Mouse (Mus musculus) limb, embryonic 13.5 days (tissue): Measurements from ENCODE around the gene Nceh1. TPM values are rescaled to one million over a fixed set of nuclear protein-coding genes. Genes with fewer than 3 reads are reported as not detected.

Experiments used
- ATAC-seq: fragments of 200-750 bp; cut with Nextera tagmentation; 2 replicates; pipeline ENCODE4 v1.8.0; 2017; ENCODE audit warnings: low read depth, moderate number of reproducible peaks, moderate TSS enrichment; ENCODE audit not compliant: low FRiP score
- H3K27ac ChIP-seq: fragments of 300-500 bp; sonication (generic); 2 replicates; pipeline ENCODE4 v1.5.1; 2015; ENCODE audit warnings: inconsistent platforms, mild to moderate bottlenecking, moderate library complexity
- H3K27me3 ChIP-seq: fragments of 300-500 bp; sonication (generic); 2 replicates; pipeline ENCODE4 v1.6.1; 2015; ENCODE audit warnings: mild to moderate bottlenecking, inconsistent platforms
- H3K36me3 ChIP-seq: fragments of 300-500 bp; sonication (generic); 2 replicates; pipeline ENCODE4 v1.6.1; 2015; ENCODE audit warnings: inconsistent platforms, mild to moderate bottlenecking, moderate library complexity
- H3K4me1 ChIP-seq: fragments of 300-500 bp; sonication (generic); 2 replicates; pipeline ENCODE4 v1.6.1; 2015; ENCODE audit warnings: inconsistent platforms
- H3K4me2 ChIP-seq: fragments of 300-500 bp; sonication (generic); replicated peaks from 2 replicates; pipeline ENCODE4 v1.6.1; 2015; ENCODE audit warnings: inconsistent platforms, mild to moderate bottlenecking, moderate library complexity
- H3K4me3 ChIP-seq: fragments of 300-500 bp; sonication (generic); 2 replicates; pipeline ENCODE4 v1.5.1; 2015; ENCODE audit warnings: moderate library complexity, mild to moderate bottlenecking, inconsistent platforms
- H3K9ac ChIP-seq: fragments of 300-500 bp; sonication (generic); 2 replicates; pipeline ENCODE4 v1.6.1; 2015; ENCODE audit warnings: mild to moderate bottlenecking, inconsistent platforms
- H3K9me3 ChIP-seq: fragments of 300-500 bp; sonication (generic); 2 replicates; pipeline ENCODE4 v1.6.1; 2016; ENCODE audit warnings: inconsistent platforms
- WGBS: fragments of 180-500 bp; shearing (Covaris S2); methylation state at CpG from one replicate; pipeline ENCODE4 v1.1.7; 2015; 5-methylcytosine and 5-hydroxymethylcytosine counted together
- polyA plus RNA-seq: library from polyadenylated mRNA; unstranded; fragments of >200 nt; fragmentation: Nextera tagmentation; extraction: Ambion mirVana; gene quantifications from 2 replicates; pipeline ENCODE4 v1.2.1, GENCODE M21; 2015

Nceh1 gene
- polyA plus RNA-seq, 1 experiment from 2014 or later, result 4.9 TPM

- WGBS, result 72% methylated on average over 8 of the region's 8 CpGs
These were observed 31.5 kb downstream of the Nceh1 start for GRCm38 (mm10) chr3:27214016-27214816.

GRCm38 (mm10) chr3:27217331-27217730, 34.6 kb downstream of the Nceh1 start:
- Histone ChIP-seq H3K4me1 (no peaks in the 10 kb centered on the region), H3K4me3 (no peak overlapping the region), H3K9ac (no peak overlapping the region), H3K27me3 (no peaks in the 10 kb centered on the region), H3K27ac (no peak overlapping the region), H3K9me3 (no peaks in the 10 kb centered on the region), H3K4me2 (no peak overlapping the region), H3K36me3 (no peaks in the 10 kb centered on the region)
- WGBS, result 87% methylated on average over 7 of the region's 7 CpGs
- ATAC-seq, result no peak

More at GRCm38 (mm10) chr3:27214016-27214816, 31.5 kb downstream of the Nceh1 start:
- H3K9me3 ChIP-seq, result no peaks in the 10 kb centered on the region
- no peaks in the 10 kb centered on the region for H3K27me3 ChIP-seq
- H3K4me1 ChIP-seq, result no peaks in the 10 kb centered on the region
- ATAC-seq, result no peak
- H3K4me2 ChIP-seq, result no peak overlapping the region
- H3K36me3 ChIP-seq, result no peaks in the 10 kb centered on the region
- H3K4me3 ChIP-seq, result no peak overlapping the region
- no peak overlapping the region for H3K9ac ChIP-seq
- H3K27ac ChIP-seq, result no peak overlapping the region

GRCm38 (mm10) chr3:27218604-27219003, 35.8 kb downstream of the Nceh1 start:
- no peak overlapping the region for H3K4me3 ChIP-seq
- ATAC-seq, result no peak
- no peak overlapping the region for H3K4me2 ChIP-seq
- H3K9me3 ChIP-seq, result no peaks in the 10 kb centered on the region
- H3K27me3 ChIP-seq, result no peaks in the 10 kb centered on the region
- H3K27ac ChIP-seq, result no peak overlapping the region
- H3K4me1 ChIP-seq, result no peaks in the 10 kb centered on the region
- 91% methylated on average over 5 of the region's 5 CpGs for WGBS
- H3K36me3 ChIP-seq, result no peaks in the 10 kb centered on the region
- no peak overlapping the region for H3K9ac ChIP-seq

- H3K4me2 ChIP-seq, result no peak overlapping the region
- 62% methylated on average over 2 of the region's 2 CpGs for WGBS
- H3K36me3 ChIP-seq, result no peaks in the 10 kb centered on the region
- H3K9me3 ChIP-seq, result no peaks in the 10 kb centered on the region
- ATAC-seq, result no peak
- H3K9ac ChIP-seq, result no peak overlapping the region
- no peaks in the 10 kb centered on the region for H3K27me3 ChIP-seq
- no peak overlapping the region for H3K4me3 ChIP-seq
- no peak overlapping the region for H3K27ac ChIP-seq
- no peaks in the 10 kb centered on the region for H3K4me1 ChIP-seq
These were observed 39.3 kb downstream of the Nceh1 start for GRCm38 (mm10) chr3:27222052-27222451.

- Histone ChIP-seq H3K4me1 (no peaks in the 10 kb centered on the region), H3K27ac (no peak overlapping the region), H3K4me3 (no peak overlapping the region), H3K9me3 (no peaks in the 10 kb centered on the region), H3K9ac (no peak overlapping the region), H3K4me2 (no peak overlapping the region), H3K27me3 (no peaks in the 10 kb centered on the region), H3K36me3 (no peaks in the 10 kb centered on the region)
- no peak for ATAC-seq
- 69% methylated on average over 17 of the region's 17 CpGs for WGBS
These were observed 39.7 kb downstream of the Nceh1 start for GRCm38 (mm10) chr3:27222488-27222887.

GRCm38 (mm10) chr3:27227629-27228453, 45.1 kb downstream of the Nceh1 start:
- Histone ChIP-seq H3K27ac (no peak overlapping the region), H3K36me3 (no peaks in the 10 kb centered on the region), H3K9ac (no peak overlapping the region), H3K4me1 (no peaks in the 10 kb centered on the region), H3K4me2 (no peak overlapping the region), H3K9me3 (no peaks in the 10 kb centered on the region), H3K27me3 (no peaks in the 10 kb centered on the region), H3K4me3 (no peak overlapping the region)
- 81% methylated on average over 3 of the region's 3 CpGs for WGBS
- no peak for ATAC-seq

- Histone ChIP-seq H3K4me2 (no peak overlapping the region), H3K4me1 (no peaks in the 10 kb centered on the region), H3K9ac (no peak overlapping the region), H3K27ac (no peak overlapping the region), H3K4me3 (no peak overlapping the region), H3K27me3 (no peaks in the 10 kb centered on the region), H3K9me3 (no peaks in the 10 kb centered on the region), H3K36me3 (no peaks in the 10 kb centered on the region)
- ATAC-seq, result no peak
- WGBS, result 85% methylated on average over 11 of the region's 11 CpGs
These were observed 46.0 kb downstream of the Nceh1 start for GRCm38 (mm10) chr3:27228530-27229309.

GRCm38 (mm10) chr3:27233361-27233760, 50.6 kb downstream of the Nceh1 start:
- Histone ChIP-seq H3K36me3 (no peaks in the 10 kb centered on the region), H3K4me3 (no peak overlapping the region), H3K4me1 (no peaks in the 10 kb centered on the region), H3K4me2 (no peak overlapping the region), H3K9me3 (no peaks in the 10 kb centered on the region), H3K9ac (no peak overlapping the region), H3K27me3 (no peaks in the 10 kb centered on the region), H3K27ac (no peak overlapping the region)
- ATAC-seq, result no peak
- 83% methylated on average over 4 of the region's 4 CpGs for WGBS

- no peak for ATAC-seq
- WGBS, result 82% methylated on average over 6 of the region's 6 CpGs
These were observed 51.1 kb downstream of the Nceh1 start for GRCm38 (mm10) chr3:27233841-27234240.

GRCm38 (mm10) chr3:27234976-27235375, 52.2 kb downstream of the Nceh1 start:
- H3K4me3 ChIP-seq, result no peak overlapping the region
- no peak overlapping the region for H3K9ac ChIP-seq
- H3K36me3 ChIP-seq, result no peaks in the 10 kb centered on the region
- H3K27ac ChIP-seq, result no peak overlapping the region
- no peaks in the 10 kb centered on the region for H3K4me1 ChIP-seq
- 54% methylated on average over 1 of the region's 1 CpGs for WGBS
- no peaks in the 10 kb centered on the region for H3K9me3 ChIP-seq
- H3K4me2 ChIP-seq, result no peak overlapping the region
- no peak for ATAC-seq
- no peaks in the 10 kb centered on the region for H3K27me3 ChIP-seq

More at GRCm38 (mm10) chr3:27233841-27234240, 51.1 kb downstream of the Nceh1 start:
- Histone ChIP-seq H3K27ac (no peak overlapping the region), H3K4me1 (no peaks in the 10 kb centered on the region), H3K36me3 (no peaks in the 10 kb centered on the region), H3K27me3 (no peaks in the 10 kb centered on the region), H3K4me3 (no peak overlapping the region), H3K9ac (no peak overlapping the region), H3K4me2 (no peak overlapping the region), H3K9me3 (no peaks in the 10 kb centered on the region)

GRCm38 (mm10) chr3:27237226-27237625, 54.5 kb downstream of the Nceh1 start:
- WGBS, result 15% methylated on average over 2 of the region's 2 CpGs
- no peaks in the 10 kb centered on the region for H3K4me1 ChIP-seq
- peak; percentile 76 for ATAC-seq

GRCm38 (mm10) chr3:27238563-27238962, 55.8 kb downstream of the Nceh1 start:
- Histone ChIP-seq H3K36me3 (peaks cover 7% of the 10 kb centered on the region), H3K27ac (no peak overlapping the region), H3K27me3 (no peaks in the 10 kb centered on the region), H3K4me3 (no peak overlapping the region), H3K4me2 (no peak overlapping the region), H3K9me3 (no peaks in the 10 kb centered on the region), H3K9ac (no peak overlapping the region), H3K4me1 (no peaks in the 10 kb centered on the region)
- whole genome bisulfite sequencing, result 73% methylated on average over 5 of the region's 5 CpGs
- no peak for ATAC-seq

More at GRCm38 (mm10) chr3:27237226-27237625, 54.5 kb downstream of the Nceh1 start:
- Histone ChIP-seq H3K9ac (no peak overlapping the region), H3K4me3 (no peak overlapping the region), H3K27ac (no peak overlapping the region), H3K9me3 (no peaks in the 10 kb centered on the region), H3K27me3 (no peaks in the 10 kb centered on the region), H3K4me2 (no peak overlapping the region), H3K36me3 (peaks cover 7% of the 10 kb centered on the region)
